Mouse (Mus musculus) heart, postnatal 0 days (tissue): ENCODE measurements at regions not wholly inside any gene's neighbourhood (a gene's known extent, or its start where the extent isn't known, plus 50 kb on each side); places are given as distances from the start of the nearest gene placed in this dataset.

Source experiments
- ATAC-seq: fragments of 200-750 bp; cut with Nextera tagmentation; 2 replicates; pipeline ENCODE4 v1.8.0; 2017; ENCODE audit warnings: low read depth, moderate number of reproducible peaks, moderate library complexity; ENCODE audit not compliant: insufficient read depth
- DNase-seq: peaks from one replicate; pipeline ENCODE4 v3.0.0-alpha.2; 2016; ENCODE audit warnings: low spot score
- H3K27ac ChIP-seq: fragments of 300-500 bp; sonication (generic); 2 replicates; pipeline ENCODE4 v1.5.1; 2014; ENCODE audit warnings: low read depth, mild to moderate bottlenecking
- H3K27me3 ChIP-seq: fragments of 300-500 bp; sonication (generic); 2 replicates; pipeline ENCODE4 v1.6.1; 2014; ENCODE audit warnings: low read length, mixed read lengths; ENCODE audit not compliant: control insufficient read depth, insufficient read depth
- H3K36me3 ChIP-seq: fragments of 300-500 bp; sonication (generic); replicated peaks from 2 replicates; pipeline ENCODE4 v1.6.1; 2014; ENCODE audit warnings: low read length, mixed read lengths; ENCODE audit not compliant: control insufficient read depth, insufficient read depth
- H3K4me1 ChIP-seq: fragments of 300-500 bp; sonication (generic); 2 replicates; pipeline ENCODE4 v1.6.1; 2014; ENCODE audit warnings: antibody characterized with exemption; ENCODE audit not compliant: control insufficient read depth, insufficient read depth
- H3K4me2 ChIP-seq: fragments of 300-500 bp; sonication (generic); 2 replicates; pipeline ENCODE4 v1.6.1; 2014; ENCODE audit warnings: low read depth, mild to moderate bottlenecking, low read length, moderate library complexity
- H3K4me3 ChIP-seq: fragments of 300-500 bp; sonication (generic); 2 replicates; pipeline ENCODE4 v1.5.1; 2014; ENCODE audit warnings: low read depth, low read length
- H3K9ac ChIP-seq: fragments of 300-500 bp; sonication (generic); replicated peaks from 2 replicates; pipeline ENCODE4 v1.6.1; 2014; ENCODE audit warnings: low read depth, low read length, mixed read lengths
- H3K9me3 ChIP-seq: fragments of 300-500 bp; sonication (generic); replicated peaks from 2 replicates; pipeline ENCODE4 v1.6.1; 2016; ENCODE audit warnings: low read length; ENCODE audit not compliant: control insufficient read depth
- CTCF ChIP-seq: IDR thresholded peaks from 2 replicates; pipeline ENCODE4 v1.5.1; 2016; ENCODE audit warnings: antibody characterized with exemption, control low read depth, low read depth
- EP300 ChIP-seq: IDR thresholded peaks from 2 replicates; pipeline ENCODE4 v1.6.1; 2016; ENCODE audit warnings: antibody characterized with exemption, low read depth
- WGBS: fragments of 180-500 bp; shearing (Covaris S2); extraction: QIAGEN DNeasy Blood & Tissue Kit; methylation state at CpG from one replicate; pipeline ENCODE4 v1.1.7; 2014; 5-methylcytosine and 5-hydroxymethylcytosine counted together

DNA sequence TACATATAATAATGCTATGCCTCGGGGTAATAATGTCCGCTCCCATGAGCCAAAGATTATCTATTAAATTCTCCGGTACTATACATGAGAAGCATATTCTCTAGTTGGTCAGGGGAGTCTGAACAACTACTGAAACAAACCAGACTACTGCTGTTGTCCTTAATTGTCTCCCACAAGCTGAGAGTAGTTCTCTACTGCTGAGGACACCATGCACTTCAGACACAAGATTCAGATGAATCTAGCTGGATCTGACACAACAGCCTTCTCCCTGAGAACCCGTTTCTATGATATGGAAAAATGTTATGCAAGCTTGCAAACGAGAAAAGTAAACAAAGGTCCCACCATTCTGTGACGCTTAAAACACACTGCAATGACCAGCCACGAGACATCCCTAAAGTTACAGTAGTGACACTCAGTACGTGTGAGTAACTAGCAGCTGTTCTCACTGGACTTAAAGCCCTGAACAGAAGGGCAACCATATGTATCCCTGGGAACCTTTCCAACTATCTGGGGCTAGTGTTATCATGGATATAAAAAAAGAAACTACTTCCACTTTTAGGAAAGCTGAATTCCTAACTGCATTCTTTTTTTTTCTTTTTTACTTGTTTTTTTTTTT, 411.1 kb downstream of the Tfec start:
- DNase-seq, result no peak
- Histone ChIP-seq H3K9ac (no peak overlapping the region), H3K9me3 (no peaks in the 10 kb centered on the region), H3K4me1 (no peaks in the 10 kb centered on the region), H3K27ac (no peak overlapping the region), H3K27me3 (no peaks in the 10 kb centered on the region), H3K36me3 (no peaks in the 10 kb centered on the region), H3K4me3 (no peak overlapping the region), H3K4me2 (no peak overlapping the region)
- TF ChIP-seq EP300, result no peak
- TF ChIP-seq CTCF, result no peak
- ATAC-seq, result no peak
- 53% methylated on average over 8 of the region's 8 CpGs for WGBS

DNA sequence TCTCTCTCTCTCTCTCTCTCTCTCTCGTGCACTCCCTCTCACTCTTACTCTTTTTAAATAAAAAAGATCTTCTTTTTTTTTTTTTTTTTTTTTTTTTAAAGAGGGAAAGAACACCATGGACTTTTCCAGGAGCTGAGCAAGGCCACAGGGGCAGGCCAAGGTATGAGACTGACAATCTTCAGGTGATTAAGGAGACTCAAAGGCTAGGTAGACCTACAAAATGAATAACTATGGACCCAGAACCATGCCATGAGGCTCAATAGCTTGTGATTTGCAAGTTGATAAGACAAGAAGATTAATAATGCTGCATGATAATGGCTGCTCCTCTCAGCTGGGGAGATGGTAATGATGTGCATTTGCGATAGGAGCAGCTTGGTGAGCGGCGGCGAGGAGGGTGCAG, 414.9 kb downstream of the Tfec start:
- H3K36me3 ChIP-seq, result no peaks in the 10 kb centered on the region
- DNase-seq (no peak), ATAC-seq (no peak)
- WGBS, result 70% methylated on average over 5 of the region's 5 CpGs
- H3K9ac ChIP-seq, result no peak overlapping the region
- H3K27me3 ChIP-seq, result no peaks in the 10 kb centered on the region
- H3K9me3 ChIP-seq, result no peaks in the 10 kb centered on the region
- H3K4me1 ChIP-seq, result no peaks in the 10 kb centered on the region
- H3K4me2 ChIP-seq, result no peak overlapping the region
- TF ChIP-seq EP300 (no peak), CTCF (no peak)
- no peak overlapping the region for H3K27ac ChIP-seq
- H3K4me3 ChIP-seq, result no peak overlapping the region

GRCm38 (mm10) chr6:16468693-16469375, 429.4 kb downstream of the Tfec start:
- Histone ChIP-seq H3K4me1 (no peaks in the 10 kb centered on the region), H3K27ac (no peak overlapping the region), H3K9ac (no peak overlapping the region), H3K36me3 (no peaks in the 10 kb centered on the region), H3K27me3 (no peaks in the 10 kb centered on the region), H3K4me3 (no peak overlapping the region), H3K4me2 (no peak overlapping the region), H3K9me3 (no peaks in the 10 kb centered on the region)
- ATAC-seq (no peak), DNase-seq (no peak)
- TF ChIP-seq EP300, result no peak
- no peak for TF ChIP-seq CTCF
- WGBS, result 78% methylated on average over 3 of the region's 3 CpGs

GRCm38 (mm10) chr6:16458279-16458678, 440.0 kb downstream of the Tfec start:
- H3K36me3 ChIP-seq, result no peaks in the 10 kb centered on the region
- DNase-seq, result no peak
- H3K4me3 ChIP-seq, result no peak overlapping the region
- H3K4me2 ChIP-seq, result no peak overlapping the region
- H3K9me3 ChIP-seq, result no peaks in the 10 kb centered on the region
- no peak for TF ChIP-seq EP300
- TF ChIP-seq CTCF, result no peak
- H3K9ac ChIP-seq, result no peak overlapping the region
- 79% methylated on average over 3 of the region's 3 CpGs for WGBS
- no peaks in the 10 kb centered on the region for H3K27me3 ChIP-seq
- no peak overlapping the region for H3K27ac ChIP-seq
- no peaks in the 10 kb centered on the region for H3K4me1 ChIP-seq
- ATAC-seq, result no peak
